Mouse (Mus musculus) embryonic facial prominence, embryonic 11.5 days (tissue): Measurements from ENCODE around the gene Adk. TPM values are rescaled to one million over a fixed set of nuclear protein-coding genes. Genes with fewer than 3 reads are reported as not detected.

ENCODE experiments used
- ATAC-seq: fragments of 200-750 bp; cut with Nextera tagmentation; replicated peaks from 2 replicates; pipeline ENCODE4 v1.8.0; 2017; ENCODE audit warnings: low read depth; ENCODE audit not compliant: insufficient number of reproducible peaks, low FRiP score, low TSS enrichment
- DNase-seq: peaks from one replicate; pipeline ENCODE4 v3.0.0-alpha.2; 2015; ENCODE audit warnings: low spot score
- H3K27ac ChIP-seq: fragments of 300-500 bp; sonication (generic); replicated peaks from 2 replicates; pipeline ENCODE4 v1.5.1; 2014; ENCODE audit warnings: mild to moderate bottlenecking, low read depth, low read length, control low read depth
- H3K27me3 ChIP-seq: fragments of 300-500 bp; sonication (generic); 2 replicates; pipeline ENCODE4 v1.6.1; 2014; ENCODE audit warnings: mild to moderate bottlenecking, low read length, moderate library complexity, mixed read lengths; ENCODE audit not compliant: control insufficient read depth, insufficient read depth
- H3K36me3 ChIP-seq: fragments of 300-500 bp; sonication (generic); replicated peaks from 2 replicates; pipeline ENCODE4 v1.6.1; 2014; ENCODE audit warnings: low read depth, mild to moderate bottlenecking, low read length, moderate library complexity, mixed read lengths; ENCODE audit not compliant: control insufficient read depth, insufficient read depth
- H3K4me1 ChIP-seq: fragments of 300-500 bp; sonication (generic); 2 replicates; pipeline ENCODE4 v1.6.1; 2014; ENCODE audit warnings: low read length, mixed read lengths; ENCODE audit not compliant: control insufficient read depth, insufficient read depth
- H3K4me2 ChIP-seq: fragments of 300-500 bp; sonication (generic); 2 replicates; pipeline ENCODE4 v1.6.1; 2014; ENCODE audit warnings: low read depth, mild to moderate bottlenecking, control low read depth, low read length, moderate library complexity
- H3K4me3 ChIP-seq: fragments of 300-500 bp; sonication (generic); 2 replicates; pipeline ENCODE4 v1.5.1; 2014; ENCODE audit warnings: low read depth, low read length, control low read depth
- H3K9ac ChIP-seq: fragments of 300-500 bp; sonication (generic); replicated peaks from 2 replicates; pipeline ENCODE4 v1.6.1; 2014; ENCODE audit warnings: mild to moderate bottlenecking, control low read depth, low read length
- H3K9me3 ChIP-seq: fragments of 300-500 bp; sonication (generic); replicated peaks from 2 replicates; pipeline ENCODE4 v1.6.1; 2016; ENCODE audit warnings: mild to moderate bottlenecking, low read length, inconsistent platforms, mixed read lengths; ENCODE audit not compliant: control insufficient read depth
- WGBS: fragments of 180-500 bp; shearing (Covaris S2); extraction: QIAGEN DNeasy Blood & Tissue Kit; methylation state at CpG from one replicate; pipeline ENCODE4 v1.1.7; 2014; 5-methylcytosine and 5-hydroxymethylcytosine counted together
- polyA plus RNA-seq: library from polyadenylated mRNA; unstranded; fragments of >200 nt; fragmentation: Nextera tagmentation; extraction: Ambion mirVana; gene quantifications from 2 replicates; pipeline ENCODE4 v1.2.1, GENCODE M21; 2014

Adk gene
- polyA plus RNA-seq, 1 experiment from 2014 or later, result 178 TPM

- H3K27me3 ChIP-seq, result no peaks in the 10 kb centered on the region
- no peaks in the 10 kb centered on the region for H3K36me3 ChIP-seq
- 38% methylated on average over 6 of the region's 6 CpGs for WGBS
- H3K27ac ChIP-seq, result no peak overlapping the region
- H3K4me1 ChIP-seq, result no peaks in the 10 kb centered on the region
- no peak overlapping the region for H3K9ac ChIP-seq
- ATAC-seq (no peak), DNase-seq (peak; percentile 26)
- no peak overlapping the region for H3K4me2 ChIP-seq
- H3K9me3 ChIP-seq, result no peaks in the 10 kb centered on the region
- H3K4me3 ChIP-seq, result no peak overlapping the region
Observed at GRCm38 (mm10) chr14:21348611-21349260, 296.4 kb downstream of the Adk start.

DNA sequence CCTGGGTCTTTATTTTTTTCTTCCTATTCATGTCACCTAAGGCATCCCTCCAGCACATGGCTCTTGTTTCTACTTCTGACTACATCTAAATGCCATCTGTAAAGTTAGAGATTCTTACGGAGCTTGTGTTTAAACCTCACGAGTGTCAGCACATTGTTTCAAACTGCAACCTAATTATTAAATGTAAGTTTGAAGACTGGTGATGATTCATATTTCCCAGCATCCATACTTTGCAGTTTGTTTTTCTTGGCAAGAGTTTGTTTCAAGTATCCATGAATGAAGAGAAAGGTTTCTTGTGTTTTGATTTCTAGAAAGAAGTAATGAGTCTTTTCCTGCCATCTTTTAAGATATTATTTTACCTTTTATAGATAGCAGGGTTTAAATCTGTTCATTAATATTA, 299.3 kb downstream of the Adk start:
- no peaks in the 10 kb centered on the region for H3K9me3 ChIP-seq
- WGBS, result 80% methylated on average over 2 of the region's 2 CpGs
- H3K36me3 ChIP-seq, result no peaks in the 10 kb centered on the region
- H3K27ac ChIP-seq, result no peak overlapping the region
- no peak overlapping the region for H3K4me3 ChIP-seq
- no peak for ATAC-seq
- H3K4me2 ChIP-seq, result no peak overlapping the region
- DNase-seq, result no peak
- H3K4me1 ChIP-seq, result no peaks in the 10 kb centered on the region
- H3K27me3 ChIP-seq, result no peaks in the 10 kb centered on the region
- H3K9ac ChIP-seq, result no peak overlapping the region

- Histone ChIP-seq H3K27ac (no peak overlapping the region), H3K9ac (no peak overlapping the region), H3K9me3 (no peaks in the 10 kb centered on the region), H3K4me3 (no peak overlapping the region), H3K4me1 (no peaks in the 10 kb centered on the region), H3K36me3 (no peaks in the 10 kb centered on the region), H3K27me3 (no peaks in the 10 kb centered on the region), H3K4me2 (no peak overlapping the region)
- 90% methylated on average over 1 of the region's 1 CpGs for WGBS
- ATAC-seq (no peak), DNase-seq (no peak)
Observed at GRCm38 (mm10) chr14:21356286-21356685, 303.9 kb downstream of the Adk start.

DNA sequence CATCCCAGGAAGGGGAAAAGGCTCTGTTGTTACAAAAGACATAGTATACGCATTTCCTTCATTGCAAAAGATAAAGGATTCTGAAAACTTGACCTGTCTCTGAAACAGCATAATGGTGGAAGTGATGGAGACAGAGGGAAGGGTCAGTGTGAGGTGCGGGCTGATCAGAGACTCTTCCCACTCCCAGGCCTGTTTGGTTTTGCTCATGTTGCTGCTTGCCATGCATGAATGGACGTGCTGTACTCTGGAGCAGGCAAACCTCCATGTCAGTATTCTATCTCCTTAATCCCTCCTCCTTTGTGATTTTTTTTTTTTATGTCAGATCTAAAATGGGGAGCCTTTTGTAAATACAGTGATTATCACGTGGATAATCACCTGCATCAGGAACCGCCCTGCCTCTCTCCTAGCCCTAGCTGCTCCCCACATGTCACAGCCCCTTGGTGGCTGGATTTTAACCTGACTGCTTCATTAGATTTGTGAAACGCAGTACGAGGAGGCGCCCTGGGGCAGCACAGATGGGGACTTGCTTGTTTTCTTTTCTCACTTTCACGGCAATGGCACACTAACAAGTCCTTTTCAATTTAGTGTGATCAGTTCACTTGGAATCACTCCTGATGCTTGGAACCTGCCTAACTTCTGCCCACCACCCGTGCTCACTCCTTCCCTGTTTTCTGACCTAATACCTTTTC, 307.0 kb downstream of the Adk start:
- Histone ChIP-seq H3K36me3 (no peaks in the 10 kb centered on the region), H3K9me3 (no peaks in the 10 kb centered on the region), H3K4me3 (no peak overlapping the region), H3K4me2 (no peak overlapping the region), H3K27ac (no peak overlapping the region), H3K9ac (no peak overlapping the region), H3K4me1 (no peaks in the 10 kb centered on the region), H3K27me3 (no peaks in the 10 kb centered on the region)
- ATAC-seq (no peak), DNase-seq (peak; percentile 19)
- 52% methylated on average over 10 of the region's 10 CpGs for WGBS

DNA sequence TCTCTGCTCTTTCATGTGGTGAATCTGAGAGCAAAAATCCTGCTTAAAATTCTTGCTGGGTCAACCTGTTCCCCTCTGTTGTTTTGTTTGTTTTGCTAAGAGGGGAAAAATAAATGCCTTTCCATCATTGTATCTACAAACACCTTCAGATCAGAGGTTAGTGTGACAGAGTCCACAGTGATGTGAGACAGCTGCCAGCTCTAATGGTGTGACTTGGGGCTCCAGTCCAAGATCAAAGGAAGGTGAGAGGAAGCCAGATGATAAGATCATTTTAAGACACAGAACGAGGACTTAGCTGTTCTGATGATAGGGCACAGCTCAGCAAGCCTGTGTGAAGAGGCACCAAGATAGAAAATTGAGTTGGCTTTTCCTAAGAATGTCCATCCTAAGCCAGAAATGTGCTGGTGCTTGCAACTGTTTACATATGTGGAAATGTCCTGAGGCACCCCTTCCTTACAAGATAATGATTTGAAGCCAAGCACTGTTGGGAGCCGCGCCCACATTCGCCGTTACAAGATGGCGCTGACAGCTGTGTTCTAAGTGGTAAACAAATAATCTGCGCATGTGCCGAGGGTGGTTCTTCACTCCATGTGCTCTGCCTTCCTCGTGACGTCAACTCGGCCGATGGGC, 307.6 kb downstream of the Adk start:
- WGBS, result 91% methylated on average over 7 of the region's 12 CpGs
- no peak overlapping the region for H3K27ac ChIP-seq

DNA sequence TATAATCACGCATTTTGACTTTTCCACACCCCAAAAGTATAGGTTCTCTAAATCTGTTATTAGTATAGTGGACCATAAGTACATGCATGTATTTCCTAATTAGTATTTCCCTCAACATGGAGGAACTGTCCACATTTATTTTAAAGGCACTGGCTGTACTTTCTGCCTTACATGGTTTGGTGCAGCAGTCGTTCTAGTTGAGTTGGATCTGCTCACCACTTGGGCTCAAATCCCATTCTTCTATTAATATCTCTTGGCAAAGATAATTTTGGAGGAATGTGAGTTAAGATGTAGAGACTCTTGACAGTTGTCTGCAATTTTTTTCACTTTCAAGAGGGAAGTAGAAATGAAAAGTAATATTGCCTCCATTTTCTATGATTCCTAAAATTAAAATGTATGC, 314.7 kb downstream of the Adk start:
- Histone ChIP-seq H3K27ac (no peak overlapping the region), H3K4me3 (no peak overlapping the region), H3K9ac (no peak overlapping the region), H3K4me1 (no peaks in the 10 kb centered on the region), H3K27me3 (no peaks in the 10 kb centered on the region), H3K9me3 (no peaks in the 10 kb centered on the region), H3K36me3 (no peaks in the 10 kb centered on the region), H3K4me2 (no peak overlapping the region)
- ATAC-seq (no peak), DNase-seq (no peak)
- WGBS, result 95% methylated on average over 2 of the region's 2 CpGs

More for the DNA sequence above, 307.6 kb downstream of the Adk start:
- Histone ChIP-seq H3K27me3 (no peaks in the 10 kb centered on the region), H3K4me2 (no peak overlapping the region), H3K9me3 (no peaks in the 10 kb centered on the region), H3K36me3 (no peaks in the 10 kb centered on the region), H3K9ac (no peak overlapping the region), H3K4me1 (no peaks in the 10 kb centered on the region), H3K4me3 (no peak overlapping the region)
- no peak for DNase-seq
- ATAC-seq, result no peak

GRCm38 (mm10) chr14:21368622-21369021, 316.2 kb downstream of the Adk start:
- 41% methylated on average over 2 of the region's 2 CpGs for WGBS
- H3K9me3 ChIP-seq, result no peaks in the 10 kb centered on the region
- H3K27ac ChIP-seq, result no peak overlapping the region
- no peak overlapping the region for H3K4me2 ChIP-seq
- H3K4me3 ChIP-seq, result no peak overlapping the region
- H3K36me3 ChIP-seq, result no peaks in the 10 kb centered on the region
- H3K27me3 ChIP-seq, result no peaks in the 10 kb centered on the region
- H3K4me1 ChIP-seq, result no peaks in the 10 kb centered on the region
- no peak overlapping the region for H3K9ac ChIP-seq
- no peak for DNase-seq
- no peak for ATAC-seq

DNA sequence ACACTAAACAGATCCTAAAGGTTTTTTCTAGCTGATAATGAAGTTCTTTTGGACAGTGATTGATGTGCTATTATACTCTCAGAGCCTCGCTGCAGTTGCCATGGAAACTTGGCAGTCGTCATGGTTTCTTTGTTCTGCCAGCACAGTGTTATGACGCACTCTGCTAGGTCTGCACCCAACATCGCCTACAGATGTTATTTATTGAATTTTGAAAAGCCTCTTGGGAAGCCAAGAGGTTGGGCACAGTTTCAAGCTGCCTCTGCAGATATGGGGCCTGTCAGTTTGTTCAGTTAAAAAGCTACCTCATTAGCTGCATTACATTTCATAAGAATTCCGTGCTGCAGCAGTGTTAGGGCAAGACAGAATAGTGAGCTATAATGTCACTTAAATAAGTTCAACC, 316.8 kb downstream of the Adk start:
- no peaks in the 10 kb centered on the region for H3K9me3 ChIP-seq
- ATAC-seq (peak; percentile 79), DNase-seq (peak; percentile 85)
- no peaks in the 10 kb centered on the region for H3K27me3 ChIP-seq
- H3K4me3 ChIP-seq, result no peak overlapping the region
- WGBS, result 17% methylated on average over 5 of the region's 5 CpGs
- H3K4me2 ChIP-seq, result no peak overlapping the region
- no peaks in the 10 kb centered on the region for H3K4me1 ChIP-seq
- no peaks in the 10 kb centered on the region for H3K36me3 ChIP-seq
- no peak overlapping the region for H3K27ac ChIP-seq
- no peak overlapping the region for H3K9ac ChIP-seq
